Mouse (Mus musculus): ENCODE data around the gene Rbm6. TPM values are rescaled to one million over a fixed set of nuclear protein-coding genes. Genes with fewer than 3 reads are reported as not detected.

The Rbm6 gene
- total RNA-seq (2014; rRNA removed): 31.8 and 34.4 TPM in 2 replicates
- polyA plus RNA-seq (2012; rRNA removed): 8.3 and 9.9 TPM in 2 replicates

- Histone ChIP-seq H3K4me3 (ENCODE audit: insufficient read depth, low read depth, low read length) (peak within 1 kb of the TSS; percentile 84), H3K4me1 (ENCODE audit: control insufficient read depth, insufficient read depth, low read length) (peaks cover 4% of the 10 kb centered on the region; the same call in 1 of the 2 replicates), H3K36me3 (ENCODE audit: control insufficient read depth, insufficient read depth, low read length) (no peaks in the 10 kb centered on the region), H3K27me3 (ENCODE audit: control insufficient read depth, insufficient read depth, low read length) (no peaks in the 10 kb centered on the region), H3K27ac (replicated peaks; ENCODE audit: insufficient read depth, low read depth, low read length) (peak within 1 kb of the TSS; percentile 93), H3K79me2 (ENCODE audit: control insufficient read depth, insufficient read depth, low read length) (peaks cover 8% of the 10 kb centered on the region; the same call in 1 of the 2 replicates), H3K9ac (ENCODE audit: low read depth, low read length) (peak within 1 kb of the TSS; percentile 95)
- no peak for DNase-seq (ENCODE audit: extremely low read depth, low read depth, low spot score)
- 4% methylated on average over 14 of the region's 14 CpGs for WGBS
- no peak for TF ChIP-seq CTCF (IDR thresholded peaks at IDR 0.05; ENCODE audit: low read depth, low read length)
- no peak for TF ChIP-seq POLR2A (IDR thresholded peaks at IDR 0.05; ENCODE audit: extremely low read depth, insufficient read depth, low read length)
Observed at GRCm38 (mm10) chr9:107873137-107873536, at the start of gene Rbm6. Rbm6 (minus strand) TSS chr9:107873237.

- H3K36me3 ChIP-seq (ENCODE audit: control insufficient read depth, insufficient read depth, low read length): no peaks in the 10 kb centered on the region
- no peaks in the 10 kb centered on the region for H3K79me2 ChIP-seq (ENCODE audit: control insufficient read depth, insufficient read depth, low read length)
- no peak overlapping the region for H3K9ac ChIP-seq (ENCODE audit: low read depth, low read length)
- H3K27me3 ChIP-seq (ENCODE audit: control insufficient read depth, insufficient read depth, low read length): no peaks in the 10 kb centered on the region
- TF ChIP-seq CTCF (IDR thresholded peaks at IDR 0.05; ENCODE audit: low read depth, low read length) (no peak), POLR2A (IDR thresholded peaks at IDR 0.05; ENCODE audit: extremely low read depth, insufficient read depth, low read length) (no peak)
- H3K4me3 ChIP-seq (ENCODE audit: insufficient read depth, low read depth, low read length): no peak overlapping the region
- no peak overlapping the region for H3K27ac ChIP-seq (replicated peaks; ENCODE audit: insufficient read depth, low read depth, low read length)
- no peaks in the 10 kb centered on the region for H3K4me1 ChIP-seq (ENCODE audit: control insufficient read depth, insufficient read depth, low read length)
- WGBS: 86% methylated on average over 5 of the region's 5 CpGs
- no peak for DNase-seq (ENCODE audit: extremely low read depth, low read depth, low spot score)
Observed at GRCm38 (mm10) chr9:107919441-107919840, 46.4 kb upstream of the Rbm6 start.

- TF ChIP-seq CTCF (IDR thresholded peaks at IDR 0.05; ENCODE audit: low read depth, low read length) (no peak), POLR2A (IDR thresholded peaks at IDR 0.05; ENCODE audit: extremely low read depth, insufficient read depth, low read length) (no peak)
- 92% methylated on average over 6 of the region's 6 CpGs for WGBS
- Histone ChIP-seq H3K9ac (ENCODE audit: low read depth, low read length) (no peak overlapping the region), H3K27ac (replicated peaks; ENCODE audit: insufficient read depth, low read depth, low read length) (no peak overlapping the region), H3K4me1 (ENCODE audit: control insufficient read depth, insufficient read depth, low read length) (no peaks in the 10 kb centered on the region), H3K36me3 (ENCODE audit: control insufficient read depth, insufficient read depth, low read length) (no peaks in the 10 kb centered on the region), H3K79me2 (ENCODE audit: control insufficient read depth, insufficient read depth, low read length) (no peaks in the 10 kb centered on the region), H3K4me3 (ENCODE audit: insufficient read depth, low read depth, low read length) (no peak overlapping the region), H3K27me3 (ENCODE audit: control insufficient read depth, insufficient read depth, low read length) (no peaks in the 10 kb centered on the region)
- DNase-seq (ENCODE audit: extremely low read depth, low read depth, low spot score): no peak
Observed at GRCm38 (mm10) chr9:107918884-107919283, 45.8 kb upstream of the Rbm6 start.

GRCm38 (mm10) chr9:107917895-107918608 is 45.0 kb upstream of the Rbm6 start:
- 75% methylated on average over 13 of the region's 13 CpGs for WGBS
- Histone ChIP-seq H3K4me1 (ENCODE audit: control insufficient read depth, insufficient read depth, low read length) (no peaks in the 10 kb centered on the region), H3K27me3 (ENCODE audit: control insufficient read depth, insufficient read depth, low read length) (no peaks in the 10 kb centered on the region), H3K4me3 (ENCODE audit: insufficient read depth, low read depth, low read length) (no peak overlapping the region), H3K27ac (replicated peaks; ENCODE audit: insufficient read depth, low read depth, low read length) (no peak overlapping the region), H3K79me2 (ENCODE audit: control insufficient read depth, insufficient read depth, low read length) (no peaks in the 10 kb centered on the region), H3K36me3 (ENCODE audit: control insufficient read depth, insufficient read depth, low read length) (no peaks in the 10 kb centered on the region), H3K9ac (ENCODE audit: low read depth, low read length) (no peak overlapping the region)
- TF ChIP-seq POLR2A (IDR thresholded peaks at IDR 0.05; ENCODE audit: extremely low read depth, insufficient read depth, low read length): no peak
- no peak for TF ChIP-seq CTCF (IDR thresholded peaks at IDR 0.05; ENCODE audit: low read depth, low read length)
- DNase-seq (ENCODE audit: extremely low read depth, low read depth, low spot score): no peak

- Histone ChIP-seq H3K4me1 (ENCODE audit: control insufficient read depth, insufficient read depth, low read length) (no peaks in the 10 kb centered on the region), H3K4me3 (ENCODE audit: insufficient read depth, low read depth, low read length) (no peak overlapping the region), H3K36me3 (ENCODE audit: control insufficient read depth, insufficient read depth, low read length) (no peaks in the 10 kb centered on the region), H3K27ac (replicated peaks; ENCODE audit: insufficient read depth, low read depth, low read length) (no peak overlapping the region), H3K9ac (ENCODE audit: low read depth, low read length) (no peak overlapping the region), H3K27me3 (ENCODE audit: control insufficient read depth, insufficient read depth, low read length) (no peaks in the 10 kb centered on the region), H3K79me2 (ENCODE audit: control insufficient read depth, insufficient read depth, low read length) (no peaks in the 10 kb centered on the region)
- 88% methylated on average over 16 of the region's 16 CpGs for WGBS
- no peak for DNase-seq (ENCODE audit: extremely low read depth, low read depth, low spot score)
- TF ChIP-seq POLR2A (IDR thresholded peaks at IDR 0.05; ENCODE audit: extremely low read depth, insufficient read depth, low read length): no peak
- TF ChIP-seq CTCF (IDR thresholded peaks at IDR 0.05; ENCODE audit: low read depth, low read length): no peak
Observed at GRCm38 (mm10) chr9:107914764-107915420, 41.9 kb upstream of the Rbm6 start.
